Mouse (Mus musculus): Measurements from ENCODE around the gene Olfr613.

- TF ChIP-seq POLR2A (IDR thresholded peaks at IDR 0.05; ENCODE audit: low read depth, low read length) = no peak
- no peak for TF ChIP-seq CTCF (IDR thresholded peaks at IDR 0.05; ENCODE audit: extremely low read depth, insufficient read length, insufficient replicate concordance, low read depth, low read length)
These were observed 41.9 kb downstream of the Olfr613 start, which contains the start of gene Olfr618 for GRCm38 (mm10) chr7:103589803-103590202.
